Mouse (Mus musculus) heart, embryonic 16.5 days (tissue): Measurements from ENCODE around the gene Zfp65. TPM values are rescaled to one million over a fixed set of nuclear protein-coding genes. Genes with fewer than 3 reads are reported as not detected.

Experiments used
- polyA plus RNA-seq: library from polyadenylated mRNA; unstranded; fragments of >200 nt; fragmentation: Nextera tagmentation; extraction: Ambion mirVana; gene quantifications from 2 replicates; pipeline ENCODE4 v1.2.1, GENCODE M21; 2015

Gene Zfp65
- polyA plus RNA-seq, 1 experiment from 2014 or later = 3.5 TPM

Other genes with a start within 250 kb of the Zfp65 start
- gene Zfp874b, start 244.9 kb downstream of the Zfp65 start, polyA plus RNA-seq = 2.1 and 2.8 TPM in 2 replicates
- gene Zfp58, start 228.6 kb downstream of the Zfp65 start, polyA plus RNA-seq = 8.9 TPM in 2 replicates
- not detected in 2 replicates for gene Gm26965, start 203.0 kb downstream of the Zfp65 start, polyA plus RNA-seq
- gene Zfp87, start 203.0 kb downstream of the Zfp65 start, polyA plus RNA-seq = 16.8 and 18.2 TPM in 2 replicates
- gene Zfp748, start 175.3 kb downstream of the Zfp65 start, polyA plus RNA-seq = 7.1 and 7.3 TPM in 2 replicates
- 2.6 and 2.7 TPM in 2 replicates for gene Zfp729b, start 119.5 kb downstream of the Zfp65 start, polyA plus RNA-seq
- not detected in 2 replicates for gene Gm49345, start 91.4 kb downstream of the Zfp65 start, polyA plus RNA-seq
- 1.6 TPM in 2 replicates for gene Zfp729a, start 91.4 kb downstream of the Zfp65 start, polyA plus RNA-seq
- gene Zfp738, start 42.1 kb downstream of the Zfp65 start, polyA plus RNA-seq = 7.5 and 7.8 TPM in 2 replicates
- 3.6 and 3.9 TPM in 2 replicates for gene Zfp85, start 26.1 kb upstream of the Zfp65 start, polyA plus RNA-seq
- 1.3 and 1.7 TPM in 2 replicates for gene Zfp493, start 50.5 kb upstream of the Zfp65 start, polyA plus RNA-seq
- gene Zfp273, start 84.6 kb upstream of the Zfp65 start, polyA plus RNA-seq = 4.4 and 4.5 TPM in 2 replicates
- gene Gm10037, start 101.9 kb upstream of the Zfp65 start, polyA plus RNA-seq = 1.2 and 1.7 TPM in 2 replicates
- gene BC048507, start 134.2 kb upstream of the Zfp65 start, polyA plus RNA-seq = not detected in 2 replicates